Mouse (Mus musculus): ENCODE measurements around the gene Fbxo36.

- TF ChIP-seq CTCF (IDR thresholded peaks at IDR 0.05; ENCODE audit: low read depth), result no peak
- TF ChIP-seq EP300 (IDR thresholded peaks at IDR 0.05; ENCODE audit: low read depth), result no peak
Measured at GRCm38 (mm10) chr1:84942666-84943065, 103.0 kb downstream of the Fbxo36 start.
